Mouse (Mus musculus) kidney, postnatal 36 days (tissue): ENCODE results near the gene Slc35f1.

Source experiments
- DNase-seq, 2 experiments: peaks; one replicate each; pipeline ENCODE4 v3.0.0; 2021 to 2022; ENCODE audit warnings: mixed read lengths in 2 of 2

Gene Slc35f1

GRCm38 (mm10) chr10:53115028-53115427 lies 424.7 kb downstream of the Slc35f1 start:
- DNase-seq, result peak; percentile 56 to 89

GRCm38 (mm10) chr10:53115673-53116398 lies 425.5 kb downstream of the Slc35f1 start:
- DNase-seq, result peak in 1 of 2 experiments; percentile 29

GRCm38 (mm10) chr10:53120608-53121007 lies 430.3 kb downstream of the Slc35f1 start:
- DNase-seq, result no peak

GRCm38 (mm10) chr10:53124365-53124764 lies 434.0 kb downstream of the Slc35f1 start:
- no peak for DNase-seq

- DNase-seq, result no peak
Observed at GRCm38 (mm10) chr10:53132707-53133106, 442.4 kb downstream of the Slc35f1 start.

GRCm38 (mm10) chr10:53150321-53150720 lies 460.0 kb downstream of the Slc35f1 start:
- DNase-seq, result no peak

- no peak for DNase-seq
Observed at GRCm38 (mm10) chr10:53150916-53151315, 460.6 kb downstream of the Slc35f1 start.

- DNase-seq, result no peak
Observed at GRCm38 (mm10) chr10:53156374-53156773, 466.0 kb downstream of the Slc35f1 start.

- DNase-seq, result no peak
Observed at GRCm38 (mm10) chr10:53157740-53158139, 467.4 kb downstream of the Slc35f1 start.
